Mouse (Mus musculus): ENCODE results near the gene Ctns.

- TF ChIP-seq CTCF (IDR thresholded peaks at IDR 0.05; ENCODE audit: borderline replicate concordance, extremely low read depth, insufficient read depth, insufficient read length) (no peak), POLR2A (IDR thresholded peaks at IDR 0.05; ENCODE audit: borderline replicate concordance, extremely low read depth, insufficient read depth, insufficient read length, poor library complexity, severe bottlenecking) (no peak)
Observed at GRCm38 (mm10) chr11:73162284-73162683, 36.6 kb downstream of the Ctns start.
